Mouse (Mus musculus) small intestine, adult 2 months (tissue): ENCODE data around the gene 4930522H14Rik. TPM values are rescaled to one million over a fixed set of nuclear protein-coding genes. Genes with fewer than 3 reads are reported as not detected.

Source experiments
- H3K27ac ChIP-seq: fragments of 200-500 bp; 2 replicates; pipeline ENCODE4 v1.5.1; 2012; ENCODE audit warnings: low read depth, low read length, control low read depth, inconsistent platforms; ENCODE audit not compliant: insufficient read depth
- H3K27me3 ChIP-seq: fragments of 200-500 bp; 2 replicates; pipeline ENCODE4 v1.6.1; 2012; ENCODE audit warnings: mild to moderate bottlenecking, moderate library complexity, low read length, inconsistent platforms; ENCODE audit not compliant: control insufficient read depth, insufficient read depth
- H3K36me3 ChIP-seq: fragments of 200-500 bp; 2 replicates; pipeline ENCODE4 v1.6.1; 2012; ENCODE audit warnings: mild to moderate bottlenecking, low read length, control low read depth, inconsistent platforms; ENCODE audit not compliant: control insufficient read depth, insufficient read depth
- H3K4me1 ChIP-seq: fragments of 200-500 bp; 2 replicates; pipeline ENCODE4 v1.6.1; 2012; ENCODE audit warnings: low read length, inconsistent platforms, mixed read lengths; ENCODE audit not compliant: control insufficient read depth, insufficient read depth, insufficient read length
- H3K4me3 ChIP-seq: fragments of 200-500 bp; 2 replicates; pipeline ENCODE4 v1.5.1; 2012; ENCODE audit warnings: low read depth, mild to moderate bottlenecking, control low read depth, inconsistent platforms, low read length, moderate library complexity
- CTCF ChIP-seq: fragments of 200-500 bp; IDR thresholded peaks from 2 replicates; pipeline ENCODE4 v1.5.1; 2012; ENCODE audit warnings: low read depth, mild to moderate bottlenecking, control low read depth, inconsistent platforms, low read length, moderate library complexity, mixed read lengths; ENCODE audit not compliant: insufficient replicate concordance, insufficient read length; ENCODE audit errors: extremely low read depth
- POLR2A ChIP-seq: fragments of 200-500 bp; IDR thresholded peaks from 2 replicates; pipeline ENCODE4 v1.6.1; 2012; ENCODE audit warnings: low read depth, mild to moderate bottlenecking, control low read depth, inconsistent platforms, low read length, moderate library complexity
- WGBS: fragments of 180-500 bp; shearing (Covaris S2); methylation state at CpG from one replicate; pipeline ENCODE4 v1.1.7; 2018; 5-methylcytosine and 5-hydroxymethylcytosine counted together
- polyA plus RNA-seq: library from polyadenylated mRNA; depleted of rRNA; stranded (reverse); fragments of >200 nt; gene quantifications from 2 replicates; pipeline ENCODE4 v1.2.3, GENCODE M21; 2012; rRNA removed

Gene 4930522H14Rik
- polyA plus RNA-seq, 1 experiment = not detected

DNA sequence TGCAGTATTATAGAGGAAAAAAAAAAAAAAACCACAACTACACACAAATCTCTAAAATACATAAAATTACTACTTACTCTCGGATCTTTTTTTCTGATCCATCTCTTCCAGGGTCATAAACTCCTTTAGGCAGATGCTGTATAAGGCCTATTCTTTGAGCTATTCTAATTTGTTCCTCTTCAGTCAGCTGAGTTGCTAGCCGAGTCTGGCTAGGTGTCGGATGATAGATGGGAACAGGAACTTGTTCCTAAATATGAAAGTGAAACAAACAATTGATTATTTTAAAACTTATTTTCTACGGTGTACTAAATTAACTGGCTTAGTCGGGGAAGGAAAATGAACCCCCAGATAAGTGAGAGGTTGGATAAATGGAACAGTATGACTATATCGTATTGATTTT, 74.3 kb downstream of the 4930522H14Rik start:
- 55% methylated on average over 6 of the region's 6 CpGs for WGBS
- Histone ChIP-seq H3K36me3 (peaks cover 11% of the 10 kb centered on the region), H3K4me3 (no peak overlapping the region), H3K27me3 (no peaks in the 10 kb centered on the region), H3K27ac (no peak overlapping the region), H3K4me1 (no peaks in the 10 kb centered on the region; the same call in 1 of the 2 replicates)
- TF ChIP-seq CTCF (no peak), POLR2A (no peak)

Other genes with a start within 250 kb of the 4930522H14Rik start
- gene Ttc39a, start 124.7 kb downstream of the 4930522H14Rik start, polyA plus RNA-seq = 17.1 and 17.5 TPM in 2 replicates
- gene Rnf11, start 46.6 kb downstream of the 4930522H14Rik start, polyA plus RNA-seq = 17.0 and 27.2 TPM in 2 replicates
- gene Cdkn2c, start 135.9 kb upstream of the 4930522H14Rik start, polyA plus RNA-seq = 3.9 and 6.0 TPM in 2 replicates
- gene Faf1, start 145.3 kb upstream of the 4930522H14Rik start, polyA plus RNA-seq = 4.3 and 7.4 TPM in 2 replicates